Mouse (Mus musculus) bone marrow macrophage, adult 2 months (primary cell): ENCODE results near the gene Pdzrn3. TPM values are rescaled to one million over a fixed set of nuclear protein-coding genes. Genes with fewer than 3 reads are reported as not detected.

Experiments used
- H3K27ac ChIP-seq: 2 replicates; pipeline ENCODE4 v1.5.1; 2012; ENCODE audit warnings: low read depth, low read length; ENCODE audit not compliant: insufficient read depth
- H3K4me1 ChIP-seq: 2 replicates; pipeline ENCODE4 v1.6.1; 2012; ENCODE audit warnings: low read length; ENCODE audit not compliant: control insufficient read depth, insufficient read depth
- H3K4me3 ChIP-seq: 2 replicates; pipeline ENCODE4 v1.5.1; 2012; ENCODE audit warnings: mild to moderate bottlenecking, low read length, moderate library complexity; ENCODE audit not compliant: insufficient read depth
- CTCF ChIP-seq: IDR thresholded peaks from 2 replicates; pipeline ENCODE4 v1.5.1; 2012; ENCODE audit warnings: low read depth, mild to moderate bottlenecking, low read length, moderate library complexity
- POLR2A ChIP-seq: IDR thresholded peaks from 2 replicates; pipeline ENCODE4 v1.6.1; 2012; ENCODE audit warnings: mild to moderate bottlenecking, low read depth, low read length, borderline replicate concordance
- polyA plus RNA-seq: library from polyadenylated mRNA; stranded (reverse); fragments of >200 nt; gene quantifications from 2 replicates; pipeline ENCODE4 v1.2.4, GENCODE M21; 2012; ENCODE audit not compliant: missing spikeins, insufficient read depth, insufficient read length

The Pdzrn3 gene
- polyA plus RNA-seq, 1 experiment: 0.67 TPM

- Histone ChIP-seq H3K4me3 (no peak overlapping the region), H3K27ac (no peak overlapping the region)
- TF ChIP-seq POLR2A (no peak), CTCF (no peak)
These were observed 14.6 kb upstream of the Pdzrn3 start for GRCm38 (mm10) chr6:101392107-101392800.

GRCm38 (mm10) chr6:101385490-101385889 is 7.8 kb upstream of the Pdzrn3 start:
- no peaks in the 10 kb centered on the region for H3K4me1 ChIP-seq
- H3K4me3 ChIP-seq: no peak overlapping the region
- TF ChIP-seq CTCF (no peak), POLR2A (no peak)
- no peak overlapping the region for H3K27ac ChIP-seq

More at GRCm38 (mm10) chr6:101392107-101392800, 14.6 kb upstream of the Pdzrn3 start:
- no peaks in the 10 kb centered on the region for H3K4me1 ChIP-seq

GRCm38 (mm10) chr6:101384958-101385357 is 7.3 kb upstream of the Pdzrn3 start:
- H3K4me3 ChIP-seq: no peak overlapping the region
- TF ChIP-seq POLR2A (no peak), CTCF (no peak)
- no peak overlapping the region for H3K27ac ChIP-seq
- H3K4me1 ChIP-seq: no peaks in the 10 kb centered on the region

GRCm38 (mm10) chr6:101384476-101384875 is 6.8 kb upstream of the Pdzrn3 start:
- no peak overlapping the region for H3K4me3 ChIP-seq
- H3K4me1 ChIP-seq: no peaks in the 10 kb centered on the region
- TF ChIP-seq CTCF (no peak), POLR2A (no peak)
- no peak overlapping the region for H3K27ac ChIP-seq

- Histone ChIP-seq H3K27ac (no peak overlapping the region), H3K4me3 (no peak overlapping the region), H3K4me1 (no peaks in the 10 kb centered on the region)
- TF ChIP-seq CTCF: no peak
These were observed 5.2 kb upstream of the Pdzrn3 start for GRCm38 (mm10) chr6:101382891-101383290.

GRCm38 (mm10) chr6:101379546-101379945 is 1.8 kb upstream of the Pdzrn3 start:
- Histone ChIP-seq H3K4me3 (no peak overlapping the region), H3K27ac (no peak overlapping the region), H3K4me1 (peaks cover 2% of the 10 kb centered on the region; the same call in 1 of the 2 replicates)
- TF ChIP-seq CTCF (no peak), POLR2A (no peak)

GRCm38 (mm10) chr6:101377935-101378609 is 375 bp upstream of the Pdzrn3 start:
- peak overlapping the region; percentile 20; the same call in 1 of the 2 replicates for H3K4me3 ChIP-seq

GRCm38 (mm10) chr6:101376511-101377166 is 1.1 kb downstream of the Pdzrn3 start:
- Histone ChIP-seq H3K27ac (no peak overlapping the region), H3K4me3 (no peak overlapping the region), H3K4me1 (peaks cover 2% of the 10 kb centered on the region; the same call in 1 of the 2 replicates)
- no peak for TF ChIP-seq CTCF
- TF ChIP-seq POLR2A: no peak

More at GRCm38 (mm10) chr6:101377935-101378609, 375 bp upstream of the Pdzrn3 start:
- TF ChIP-seq POLR2A (no peak), CTCF (no peak)
- Histone ChIP-seq H3K27ac (no peak overlapping the region), H3K4me1 (peaks cover 2% of the 10 kb centered on the region; the same call in 1 of the 2 replicates)

GRCm38 (mm10) chr6:101376049-101376448 is 1.6 kb downstream of the Pdzrn3 start:
- Histone ChIP-seq H3K4me1 (peaks cover 2% of the 10 kb centered on the region; the same call in 1 of the 2 replicates), H3K4me3 (no peak overlapping the region), H3K27ac (no peak overlapping the region)
- no peak for TF ChIP-seq CTCF
- no peak for TF ChIP-seq POLR2A

GRCm38 (mm10) chr6:101374721-101375120 is 3.0 kb downstream of the Pdzrn3 start:
- no peak for TF ChIP-seq CTCF
- no peak for TF ChIP-seq POLR2A
- peaks cover 2% of the 10 kb centered on the region; the same call in 1 of the 2 replicates for H3K4me1 ChIP-seq
- H3K4me3 ChIP-seq: no peak overlapping the region
- no peak overlapping the region for H3K27ac ChIP-seq
